Mouse (Mus musculus): Measurements from ENCODE around the gene Ngp. TPM values are rescaled to one million over a fixed set of nuclear protein-coding genes. Genes with fewer than 3 reads are reported as not detected.

The Ngp gene
- total RNA-seq, 2 experiments from 2014 or later = 0.59 to 15.6 TPM

- DNase-seq = no peak
These were observed 13.5 kb downstream of the Ngp start for GRCm38 (mm10) chr9:110433045-110433444.

GRCm38 (mm10) chr9:110436041-110436440, 16.5 kb downstream of the Ngp start:
- no peak for DNase-seq

- DNase-seq = no peak
These were observed 20.5 kb downstream of the Ngp start for GRCm38 (mm10) chr9:110440049-110440448.

GRCm38 (mm10) chr9:110440559-110440958, 21.0 kb downstream of the Ngp start:
- no peak for DNase-seq

GRCm38 (mm10) chr9:110448356-110448755, 28.8 kb downstream of the Ngp start:
- DNase-seq = no peak

GRCm38 (mm10) chr9:110448857-110449617, 29.5 kb downstream of the Ngp start:
- peak; percentile 75 for DNase-seq

- no peak for DNase-seq
These were observed 33.0 kb downstream of the Ngp start for GRCm38 (mm10) chr9:110452523-110452922.

GRCm38 (mm10) chr9:110457926-110458325, 38.4 kb downstream of the Ngp start:
- DNase-seq = no peak

GRCm38 (mm10) chr9:110459145-110459727, 39.7 kb downstream of the Ngp start:
- DNase-seq = no peak

- no peak for DNase-seq
These were observed 41.6 kb downstream of the Ngp start for GRCm38 (mm10) chr9:110460884-110461815.

GRCm38 (mm10) chr9:110462321-110462720, 42.8 kb downstream of the Ngp start:
- DNase-seq = no peak

- DNase-seq = no peak
These were observed 44.5 kb downstream of the Ngp start for GRCm38 (mm10) chr9:110463983-110464591.

- DNase-seq = no peak
These were observed 45.8 kb downstream of the Ngp start for GRCm38 (mm10) chr9:110465336-110465735.

GRCm38 (mm10) chr9:110466179-110466578, 46.6 kb downstream of the Ngp start:
- DNase-seq = no peak

Other genes with a start within 250 kb of the Ngp start
- gene Cspg5, start 176.0 kb upstream of the Ngp start, total RNA-seq (2021) = 1 to 10 TPM; 1.3 TPM
- gene Elp6, start 114.6 kb upstream of the Ngp start, total RNA-seq (2021) = 1 to 10 TPM; 4.2 to 4.7 TPM
- 10 to 100 TPM; 25.5 TPM for gene Scap, start 86.5 kb upstream of the Ngp start, total RNA-seq (2021)
- 10 to 100 TPM; 12.6 to 22.0 TPM for gene Ptpn23, start 11.5 kb upstream of the Ngp start, total RNA-seq (2021)
- gene Klhl18, start 56.9 kb downstream of the Ngp start, total RNA-seq (2021) = 1 to 10 TPM; 6.0 to 8.3 TPM
- gene Kif9, start 57.2 kb downstream of the Ngp start, total RNA-seq (2021) = under 1 TPM; 0.23 to 0.42 TPM
- 10 to 100 TPM; 38.0 to 47.3 TPM for gene Setd2, start 112.8 kb downstream of the Ngp start, total RNA-seq (2021)
- gene Nradd, start 204.7 kb downstream of the Ngp start, total RNA-seq (2021) = 1 to 10 TPM; 1.6 to 2.2 TPM
- gene Nbeal2, start 234.4 kb downstream of the Ngp start, total RNA-seq (2021) = 1 to 10 TPM; 2.2 to 3.4 TPM
- gene Ccdc12, start 236.8 kb downstream of the Ngp start, total RNA-seq (2021) = 10 to 100 TPM; 50.3 to 53.6 TPM

Data from gastrocnemius, postnatal 10 days (tissue).